Mouse (Mus musculus): ENCODE data around the gene Nxpe3.
A peak's percentile ranks its signal among the peaks of the same experiment; 100 is the strongest.
"Not testable (repeated sequence)": the region's sequence is repeated elsewhere in the genome, so short reads cannot be mapped to it uniquely, and the experiment has no call there.

The Nxpe3 gene

DNA sequence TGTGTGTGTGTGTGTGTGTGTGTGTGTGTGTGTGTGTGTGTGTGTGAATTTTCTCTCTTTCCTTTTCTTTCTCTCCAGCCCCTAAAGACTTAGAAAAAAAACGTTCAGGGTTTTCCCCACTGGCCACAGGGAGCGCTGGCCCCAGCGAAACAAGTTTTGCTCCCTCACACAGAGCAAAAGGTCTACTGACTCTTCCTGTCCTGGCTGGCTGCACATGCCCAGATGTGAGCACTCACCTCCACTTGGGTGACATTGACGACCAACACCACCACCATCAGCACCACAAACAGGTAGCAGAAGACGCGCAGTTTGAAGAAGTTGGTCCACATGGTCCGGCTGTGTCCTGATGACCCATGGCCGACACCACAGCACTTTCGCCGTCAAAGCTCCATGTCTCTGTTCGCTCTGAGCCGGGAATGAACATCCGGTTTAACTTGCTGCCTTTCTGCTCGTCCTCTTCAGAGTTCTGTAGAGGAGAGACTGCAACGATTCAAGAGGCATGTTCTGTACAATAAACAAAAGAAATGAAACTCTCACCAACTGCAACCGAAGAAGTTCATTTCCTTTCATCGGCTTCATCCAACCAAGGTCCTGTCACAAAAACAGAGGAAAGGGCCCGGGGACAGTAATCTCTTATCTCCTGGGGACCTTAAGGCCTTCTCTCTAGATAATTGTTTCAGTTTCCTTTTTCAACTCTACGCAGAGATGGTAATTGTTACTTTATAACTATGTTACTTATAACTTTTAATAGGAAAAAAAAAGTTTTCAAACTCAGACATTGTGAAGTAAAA, 4.5 kb downstream of the Nxpe3 start:
- no peak for DNase-seq (ENCODE audit: low read depth, low spot score)

GRCm38 (mm10) chr16:55889451-55889850, 5.6 kb downstream of the Nxpe3 start:
- no peak for DNase-seq (ENCODE audit: low read depth, low spot score)

DNA sequence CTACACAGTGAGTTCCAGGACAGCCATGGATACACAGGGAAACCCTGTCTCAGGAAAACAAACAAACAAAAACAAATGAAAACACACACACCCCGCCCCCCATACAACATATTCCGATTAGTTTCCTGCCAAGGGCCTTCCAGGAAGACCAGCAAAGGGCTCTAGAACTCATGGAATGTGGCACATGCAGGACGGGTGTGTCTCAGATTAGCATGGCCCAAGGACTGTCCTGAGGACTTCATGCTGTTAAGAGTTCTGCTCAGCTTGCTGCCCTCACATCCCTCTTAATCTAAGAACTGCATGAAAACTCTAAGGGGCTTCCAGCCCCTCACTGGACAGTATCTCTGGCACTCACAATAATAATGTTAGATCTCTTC, 6.5 kb downstream of the Nxpe3 start:
- no peak for DNase-seq (ENCODE audit: low read depth, low spot score)

- DNase-seq (ENCODE audit: low read depth, low spot score) = no peak
Measured at GRCm38 (mm10) chr16:55887814-55888583, 7.1 kb downstream of the Nxpe3 start.

DNA sequence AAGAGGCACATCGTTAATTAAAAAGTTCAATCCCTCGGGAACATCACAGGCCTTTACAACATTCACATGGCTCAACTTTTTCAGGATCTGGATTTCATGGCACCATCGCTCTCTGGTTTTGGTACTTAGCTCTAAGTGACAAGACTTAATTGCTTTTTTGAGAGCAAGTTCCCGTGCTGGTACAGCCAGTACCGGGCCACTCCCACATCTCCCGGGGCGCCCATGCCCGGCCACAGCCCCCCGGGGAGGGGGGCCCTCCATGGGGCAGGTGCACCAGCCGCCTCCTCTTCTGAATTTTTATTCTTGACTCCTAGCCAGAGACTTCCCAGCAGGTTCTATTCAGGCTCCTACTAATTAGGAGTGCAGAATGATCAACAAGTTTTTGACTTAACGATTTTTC, 10.8 kb downstream of the Nxpe3 start:
- no peak for DNase-seq (ENCODE audit: low read depth, low spot score)

- DNase-seq (ENCODE audit: low read depth, low spot score) = no peak
Measured at GRCm38 (mm10) chr16:55876025-55876424, 19.1 kb downstream of the Nxpe3 start.

DNA sequence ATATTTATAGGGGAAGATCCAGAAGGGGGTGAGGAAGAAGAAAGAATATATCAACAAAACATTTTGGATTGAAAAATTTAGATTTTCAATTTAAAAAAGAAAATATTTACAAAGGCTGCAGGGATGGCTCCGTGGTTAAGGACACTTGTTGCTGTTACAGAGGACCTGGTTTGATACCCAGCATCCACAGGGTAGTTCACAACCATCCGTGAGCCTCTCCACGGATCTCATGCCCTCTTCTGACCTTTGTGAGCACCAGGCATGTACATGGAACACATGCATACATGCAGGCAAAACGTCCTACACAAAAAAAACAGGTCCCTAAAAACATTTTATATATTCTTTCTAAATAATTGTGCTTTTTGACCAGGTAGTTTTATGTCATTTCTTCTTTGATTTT, 31.3 kb downstream of the Nxpe3 start:
- no peak for DNase-seq (ENCODE audit: low read depth, low spot score)

DNA sequence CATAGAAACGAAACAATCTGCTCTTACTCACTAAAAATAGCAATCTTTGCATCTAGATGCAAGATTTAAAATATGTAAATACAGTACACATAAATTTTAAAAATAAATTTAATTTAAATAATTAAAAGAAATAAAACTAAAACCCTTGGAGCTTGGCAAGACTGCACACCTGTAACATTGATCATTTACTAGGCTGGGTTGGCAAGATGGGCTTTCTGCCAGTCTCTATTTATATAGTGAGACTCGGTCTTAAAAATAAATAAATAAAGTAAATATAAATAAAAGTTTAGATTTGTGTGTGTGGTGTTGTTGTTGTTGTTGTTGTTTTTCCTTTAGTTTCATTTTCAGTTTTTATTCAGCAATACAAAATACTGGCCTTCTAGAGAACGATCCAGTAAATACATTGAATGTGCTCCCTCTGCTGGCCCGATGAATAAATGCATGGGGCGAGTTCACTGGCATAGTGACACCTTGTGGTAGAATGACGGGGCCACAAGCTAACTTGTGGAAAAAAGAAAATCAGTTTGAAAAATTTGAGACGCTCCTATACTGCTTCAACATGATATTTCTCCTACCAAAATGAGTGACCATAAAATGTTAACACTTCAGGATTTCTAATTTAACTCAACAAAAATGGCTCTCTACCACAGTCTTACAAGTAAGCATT, 31.8 kb downstream of the Nxpe3 start:
- peak; percentile 34 for DNase-seq (ENCODE audit: low read depth, low spot score)

DNA sequence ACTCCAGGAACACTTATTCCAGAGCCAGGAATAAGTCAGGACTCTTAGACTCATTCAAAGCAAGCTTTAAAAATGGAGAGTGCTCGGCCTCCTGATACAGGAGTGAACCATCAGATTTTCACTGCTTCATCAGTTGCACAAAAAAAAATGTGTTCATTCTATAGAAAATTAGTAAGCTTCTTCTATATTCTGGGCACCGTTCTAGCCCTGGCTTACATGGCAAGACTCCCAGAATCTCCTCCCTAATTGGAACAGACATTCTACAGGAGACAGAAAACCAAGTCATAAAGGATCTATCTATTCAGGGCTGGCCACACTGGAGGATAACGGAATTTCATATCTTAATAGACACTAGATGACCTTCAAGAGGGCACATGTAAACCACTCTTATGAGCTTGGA, 34.0 kb downstream of the Nxpe3 start:
- DNase-seq (ENCODE audit: low read depth, low spot score) = no peak

- DNase-seq (ENCODE audit: low read depth, low spot score) = not testable (repeated sequence)
Measured at GRCm38 (mm10) chr16:55859421-55859820, 35.7 kb downstream of the Nxpe3 start.

- DNase-seq (ENCODE audit: low read depth, low spot score) = peak; percentile 32
Measured at GRCm38 (mm10) chr16:55858465-55858864, 36.6 kb downstream of the Nxpe3 start.

- peak; percentile 75 for DNase-seq (ENCODE audit: low read depth, low spot score)
Measured at GRCm38 (mm10) chr16:55852943-55853727, 42.0 kb downstream of the Nxpe3 start.

GRCm38 (mm10) chr16:55852515-55852914, 42.6 kb downstream of the Nxpe3 start:
- DNase-seq (ENCODE audit: low read depth, low spot score) = no peak

- DNase-seq (ENCODE audit: low read depth, low spot score) = no peak
Measured at GRCm38 (mm10) chr16:55850485-55850884, 44.6 kb downstream of the Nxpe3 start.

DNA sequence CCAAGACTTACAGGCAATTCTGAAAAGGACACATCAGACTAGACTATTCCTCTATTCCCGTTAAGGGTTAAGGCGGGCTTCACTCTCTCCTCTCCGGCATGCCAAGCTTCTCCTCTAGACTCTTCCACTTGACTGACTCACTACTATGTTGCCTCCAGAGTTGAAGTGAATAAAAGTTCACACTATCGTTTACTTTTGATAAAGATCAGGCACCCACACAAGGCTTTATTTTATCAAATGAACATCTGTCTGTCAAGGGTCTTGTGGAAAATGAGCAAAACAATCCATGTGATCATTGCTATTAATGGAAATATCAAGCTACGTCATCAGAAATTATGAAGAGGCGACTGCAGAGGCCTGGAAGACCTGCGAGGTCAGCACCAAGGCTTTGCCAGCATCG, 47.4 kb downstream of the Nxpe3 start:
- no peak for DNase-seq (ENCODE audit: low read depth, low spot score)

- no peak for DNase-seq (ENCODE audit: low read depth, low spot score)
Measured at GRCm38 (mm10) chr16:55844847-55845246, 50.2 kb downstream of the Nxpe3 start.

- DNase-seq (ENCODE audit: low read depth, low spot score) = no peak
Measured at GRCm38 (mm10) chr16:55843919-55844318, 51.2 kb downstream of the Nxpe3 start.

- DNase-seq (ENCODE audit: low read depth, low spot score) = no peak
Measured at GRCm38 (mm10) chr16:55843134-55843533, 52.0 kb downstream of the Nxpe3 start.

- no peak for DNase-seq (ENCODE audit: low read depth, low spot score)
Measured at GRCm38 (mm10) chr16:55841506-55841905, 53.6 kb downstream of the Nxpe3 start.

DNA sequence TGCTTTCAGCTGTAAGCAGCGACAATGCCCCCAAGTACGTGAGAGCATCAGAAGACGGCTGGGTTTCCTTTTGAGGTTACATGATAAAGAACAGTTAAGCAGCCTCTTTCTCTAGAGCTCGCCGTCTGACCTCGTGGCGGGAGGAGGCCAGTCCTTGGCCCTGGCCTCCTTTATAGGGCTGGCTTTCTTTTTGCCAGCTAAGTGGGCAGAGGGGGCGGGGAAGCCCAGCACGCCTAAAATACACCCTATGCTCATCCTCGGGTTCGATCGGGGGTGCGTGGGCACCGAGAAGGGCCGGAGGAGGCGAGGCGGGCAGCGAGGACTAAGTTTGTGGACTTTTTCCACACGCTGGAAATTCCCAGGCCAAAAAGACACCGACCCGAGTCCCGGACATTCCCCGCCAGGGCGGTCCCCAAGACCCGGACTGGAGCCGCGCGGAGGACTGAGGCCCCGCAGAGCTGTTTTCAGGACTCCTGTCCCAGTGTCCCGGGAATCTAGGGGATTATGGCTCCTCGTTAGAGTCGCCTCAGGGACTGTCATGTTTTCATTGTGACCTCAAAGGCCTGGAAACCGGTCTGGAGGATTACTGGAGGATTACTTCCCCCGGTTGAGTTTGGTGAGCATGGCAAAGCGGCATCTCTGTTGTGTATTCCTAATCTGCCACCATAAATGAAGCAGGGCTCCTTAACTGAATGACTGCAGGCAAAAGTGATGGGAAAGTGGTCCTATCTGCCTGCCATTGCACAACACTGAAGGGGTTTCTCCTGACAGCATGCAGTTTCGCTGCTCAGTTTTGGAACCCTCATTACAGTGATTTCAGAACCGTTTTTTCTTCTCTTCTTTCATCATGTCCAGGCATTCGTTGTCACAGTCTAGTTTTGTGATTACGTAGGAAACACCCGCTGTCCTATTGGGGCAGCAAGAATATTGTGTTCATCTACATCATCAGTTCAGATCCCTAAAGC, 56.3 kb downstream of the Nxpe3 start, which contains the start of gene Nfkbiz:
Gene Nfkbiz, minus strand, starts transcription at position 390 of the 965 bp plus-strand sequence.
- DNase-seq (ENCODE audit: low read depth, low spot score) = peak; percentile 67

Data from embryo, embryonic 11.5 days (tissue).